Mouse (Mus musculus) midbrain, embryonic 11.5 days (tissue): ENCODE measurements around the gene Cadm4. TPM values are rescaled to one million over a fixed set of nuclear protein-coding genes. Genes with fewer than 3 reads are reported as not detected.

ENCODE experiments used
- ATAC-seq: fragments of 200-750 bp; cut with Nextera tagmentation; 2 replicates; pipeline ENCODE4 v1.8.0; 2017; ENCODE audit warnings: moderate TSS enrichment, moderate library complexity; ENCODE audit not compliant: low FRiP score
- DNase-seq: peaks from one replicate; pipeline ENCODE4 v3.0.0; 2015; ENCODE audit warnings: low spot score; ENCODE audit errors: missing footprints
- H3K27ac ChIP-seq: fragments of 300-500 bp; sonication (generic); 2 replicates; pipeline ENCODE4 v1.5.1; 2014; ENCODE audit warnings: low read depth, low read length
- H3K27me3 ChIP-seq: fragments of 300-500 bp; sonication (generic); 2 replicates; pipeline ENCODE4 v1.6.1; 2014; ENCODE audit warnings: mild to moderate bottlenecking, low read length, moderate library complexity, mixed read lengths; ENCODE audit not compliant: control insufficient read depth, insufficient read depth
- H3K36me3 ChIP-seq: fragments of 300-500 bp; sonication (generic); 2 replicates; pipeline ENCODE4 v1.6.1; 2014; ENCODE audit warnings: mild to moderate bottlenecking, low read length, moderate library complexity, mixed read lengths; ENCODE audit not compliant: control insufficient read depth, insufficient read depth
- H3K4me1 ChIP-seq: fragments of 300-500 bp; sonication (generic); 2 replicates; pipeline ENCODE4 v1.6.1; 2014; ENCODE audit warnings: low read length; ENCODE audit not compliant: control insufficient read depth, insufficient read depth
- H3K4me2 ChIP-seq: fragments of 300-500 bp; sonication (generic); 2 replicates; pipeline ENCODE4 v1.6.1; 2014; ENCODE audit warnings: mild to moderate bottlenecking, moderate library complexity
- H3K4me3 ChIP-seq: fragments of 300-500 bp; sonication (generic); 2 replicates; pipeline ENCODE4 v1.5.1; 2014; ENCODE audit warnings: low read depth, low read length
- H3K9ac ChIP-seq: fragments of 300-500 bp; sonication (generic); 2 replicates; pipeline ENCODE4 v1.6.1; 2014; ENCODE audit warnings: low read length
- H3K9me3 ChIP-seq: fragments of 300-500 bp; sonication (generic); 2 replicates; pipeline ENCODE4 v1.6.1; 2016; ENCODE audit warnings: low read length; ENCODE audit not compliant: control insufficient read depth
- WGBS: fragments of 180-500 bp; shearing (Covaris S2); extraction: QIAGEN DNeasy Blood & Tissue Kit; methylation state at CpG from one replicate; pipeline ENCODE4 v1.1.7; 2014; 5-methylcytosine and 5-hydroxymethylcytosine counted together
- polyA plus RNA-seq: library from polyadenylated mRNA; unstranded; fragments of >200 nt; fragmentation: Nextera tagmentation; extraction: Ambion mirVana; gene quantifications from 2 replicates; pipeline ENCODE4 v1.2.1, GENCODE M21; 2014

The Cadm4 gene
- polyA plus RNA-seq, 1 experiment from 2014 or later = 6.6 TPM

DNA sequence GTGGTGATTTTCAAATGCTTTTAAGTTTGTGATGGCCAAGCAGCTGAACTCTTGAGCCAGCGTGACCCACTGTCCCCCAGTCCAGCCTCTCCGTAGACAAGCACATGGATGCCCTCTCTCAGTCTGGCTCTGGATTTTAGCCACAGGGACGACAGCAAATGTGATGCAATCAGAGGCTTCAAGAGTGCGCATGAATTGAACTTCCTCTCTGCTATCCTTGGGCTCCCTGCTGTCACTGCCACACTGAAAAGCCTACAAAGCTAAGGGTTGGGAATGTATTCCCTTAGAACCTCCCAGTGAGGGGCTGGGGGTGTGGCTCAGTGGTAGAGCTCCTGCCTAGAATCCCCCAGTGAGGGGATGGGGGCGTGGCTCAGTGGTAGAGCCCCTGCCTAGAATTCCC is 56.9 kb downstream of the Cadm4 start:
- Histone ChIP-seq H3K27ac (no peak overlapping the region), H3K9me3 (no peaks in the 10 kb centered on the region; the same call in 1 of the 2 replicates), H3K4me3 (no peak overlapping the region), H3K4me1 (peaks cover 3% of the 10 kb centered on the region), H3K9ac (no peak overlapping the region), H3K27me3 (peaks cover 5% of the 10 kb centered on the region), H3K4me2 (no peak overlapping the region), H3K36me3 (peaks cover 2% of the 10 kb centered on the region; the same call in 1 of the 2 replicates)
- DNase-seq (no peak), ATAC-seq (no peak)
- 73% methylated on average over 5 of the region's 5 CpGs for WGBS

DNA sequence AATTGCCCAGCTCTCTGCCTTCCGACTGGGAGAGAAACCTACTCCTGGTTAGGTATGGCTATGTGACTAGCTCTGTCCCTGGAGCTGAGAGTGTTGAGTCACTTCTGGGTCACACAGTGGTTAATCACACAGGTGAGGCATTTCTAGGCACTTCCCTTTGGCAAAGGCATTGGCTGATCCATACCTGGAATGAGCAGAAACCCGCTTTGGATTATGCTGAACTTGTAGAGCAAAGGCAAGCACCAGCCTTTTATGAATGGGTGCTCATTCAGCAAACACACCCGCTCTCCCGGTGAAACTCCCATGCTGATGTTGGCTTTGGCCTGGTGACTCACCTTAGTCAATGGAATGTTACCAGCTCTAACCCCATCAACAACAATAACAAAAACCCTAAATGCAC is 57.9 kb downstream of the Cadm4 start:
- H3K9me3 ChIP-seq = no peaks in the 10 kb centered on the region; the same call in 1 of the 2 replicates
- WGBS = 95% methylated on average over 4 of the region's 4 CpGs
- H3K9ac ChIP-seq = no peak overlapping the region
- no peak overlapping the region for H3K27ac ChIP-seq
- no peak overlapping the region for H3K4me3 ChIP-seq
- no peak overlapping the region for H3K4me2 ChIP-seq
- ATAC-seq (no peak), DNase-seq (no peak)
- H3K27me3 ChIP-seq = no peaks in the 10 kb centered on the region
- peaks cover 2% of the 10 kb centered on the region; the same call in 1 of the 2 replicates for H3K36me3 ChIP-seq
- no peaks in the 10 kb centered on the region for H3K4me1 ChIP-seq

DNA sequence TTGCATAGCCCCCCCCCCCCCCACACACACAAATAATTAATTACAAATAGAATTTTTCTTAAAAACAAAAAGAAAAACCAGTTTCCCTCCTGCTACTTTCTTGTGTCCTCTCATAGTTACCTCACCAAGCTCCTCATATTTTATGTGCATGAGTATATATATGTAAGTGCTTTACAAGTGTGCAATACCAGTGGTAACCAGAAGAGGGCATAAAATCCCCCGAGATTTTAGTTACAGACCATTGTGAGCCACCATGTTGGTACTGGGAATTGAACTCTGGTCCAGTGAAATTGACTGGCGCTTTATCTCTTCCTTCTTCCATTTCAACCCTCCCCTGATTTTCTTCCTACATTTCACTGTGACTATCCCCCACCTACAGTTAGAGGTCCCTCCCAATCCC is 62.7 kb downstream of the Cadm4 start:
- DNase-seq = no peak
- no peak for ATAC-seq
- WGBS = 83% methylated on average over 2 of the region's 2 CpGs

DNA sequence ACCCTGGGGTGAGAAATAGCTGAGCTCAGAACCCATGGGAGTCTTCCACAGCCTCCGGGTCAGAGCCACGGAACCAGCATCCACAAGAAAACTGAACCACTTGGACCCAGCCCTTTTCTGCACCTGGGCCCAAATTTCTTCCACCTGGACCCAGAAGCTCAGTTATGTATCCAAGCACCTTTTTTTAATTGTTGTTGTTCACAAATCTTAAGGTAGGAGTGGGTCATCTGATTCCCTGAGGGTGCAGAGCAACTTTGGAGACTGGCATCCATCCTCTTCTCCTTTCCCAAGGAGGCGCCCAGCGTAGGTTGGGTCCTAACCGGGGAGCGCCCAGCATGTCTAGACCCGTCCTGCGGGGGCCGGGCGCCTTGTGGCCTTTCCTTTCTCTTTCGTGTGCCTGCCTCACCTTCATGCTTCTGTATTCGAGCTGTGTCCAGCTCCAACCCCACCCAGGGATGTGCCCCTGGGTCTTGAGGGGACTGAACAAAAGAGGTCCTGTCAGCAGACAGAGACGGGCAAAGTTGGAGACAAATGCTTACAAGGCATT is 64.3 kb downstream of the Cadm4 start, which contains the start of the genes Pinlyp and Xrcc1:
Pinlyp (minus strand) TSS at position 51 of the 547 bp plus-strand sequence.
Xrcc1 (plus strand) TSS at position 222 of the 547 bp plus-strand sequence.
- DNase-seq (no peak), ATAC-seq (peak; percentile 11; the same call in 1 of the 2 replicates)
- WGBS = 44% methylated on average over 13 of the region's 13 CpGs
- H3K9ac ChIP-seq = peak within 1 kb of the TSS; percentile 81
- H3K4me3 ChIP-seq = peak within 1 kb of the TSS; percentile 85
- H3K4me1 ChIP-seq = peaks cover 12% of the 10 kb centered on the region
- H3K9me3 ChIP-seq = no peaks in the 10 kb centered on the region
- peak within 1 kb of the TSS; percentile 37; the same call in 1 of the 2 replicates for H3K27ac ChIP-seq
- no peaks in the 10 kb centered on the region for H3K27me3 ChIP-seq
- peak within 1 kb of the TSS; percentile 71 for H3K4me2 ChIP-seq
- H3K36me3 ChIP-seq = no peaks in the 10 kb centered on the region

More for the DNA sequence above, 62.7 kb downstream of the Cadm4 start:
- no peak overlapping the region for H3K4me3 ChIP-seq
- no peaks in the 10 kb centered on the region for H3K36me3 ChIP-seq
- no peak overlapping the region for H3K9ac ChIP-seq
- H3K27me3 ChIP-seq = no peaks in the 10 kb centered on the region
- H3K9me3 ChIP-seq = no peaks in the 10 kb centered on the region
- H3K4me1 ChIP-seq = peaks cover 12% of the 10 kb centered on the region
- H3K4me2 ChIP-seq = no peak overlapping the region
- no peak overlapping the region for H3K27ac ChIP-seq

DNA sequence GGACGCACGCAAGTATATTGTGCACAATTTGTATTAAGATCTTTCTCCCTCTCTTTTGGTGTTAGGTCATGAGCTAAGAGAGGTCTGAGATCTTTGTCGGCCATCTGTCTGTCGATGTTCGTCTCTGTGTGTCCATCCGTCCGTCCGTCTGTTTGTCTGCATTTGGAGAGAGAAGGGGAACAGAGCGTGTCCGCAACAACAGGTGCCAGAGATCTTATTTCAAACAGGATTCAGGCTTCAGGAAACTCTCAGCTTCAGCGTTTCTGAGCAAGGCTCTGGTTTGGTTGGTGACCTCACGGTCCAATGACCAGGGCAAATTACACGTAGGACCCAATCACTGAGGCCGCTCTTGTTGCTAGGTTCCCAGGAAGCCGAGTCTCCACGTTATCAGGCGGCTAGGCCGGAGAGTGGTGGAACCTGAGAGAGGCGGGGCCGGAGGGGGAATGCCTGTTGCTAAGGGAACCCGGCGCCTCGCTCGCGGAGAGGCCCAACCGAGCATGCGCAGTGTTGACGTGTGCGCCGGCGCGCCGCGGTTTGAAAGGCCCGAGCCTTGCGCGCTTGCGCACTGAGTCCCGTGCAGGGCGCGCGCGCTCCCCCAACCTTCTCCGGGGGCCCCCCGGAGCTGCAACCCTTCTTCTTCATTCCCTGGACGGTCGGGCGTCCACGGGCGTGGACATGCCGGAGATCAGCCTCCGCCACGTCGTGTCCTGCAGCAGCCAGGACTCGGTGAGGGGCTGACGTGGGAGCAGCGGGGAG is 65.0 kb downstream of the Cadm4 start:
- Histone ChIP-seq H3K4me1 (peaks cover 12% of the 10 kb centered on the region), H3K27me3 (no peaks in the 10 kb centered on the region), H3K9ac (peak overlapping the region; percentile 81), H3K4me3 (peak overlapping the region; percentile 85), H3K4me2 (peak overlapping the region; percentile 71), H3K36me3 (no peaks in the 10 kb centered on the region), H3K27ac (peak overlapping the region; percentile 37; the same call in 1 of the 2 replicates), H3K9me3 (no peaks in the 10 kb centered on the region)
- ATAC-seq = peak; percentile 99
- under 1% methylated on average over 57 of the region's 57 CpGs for WGBS
- peak; percentile 100 for DNase-seq

DNA sequence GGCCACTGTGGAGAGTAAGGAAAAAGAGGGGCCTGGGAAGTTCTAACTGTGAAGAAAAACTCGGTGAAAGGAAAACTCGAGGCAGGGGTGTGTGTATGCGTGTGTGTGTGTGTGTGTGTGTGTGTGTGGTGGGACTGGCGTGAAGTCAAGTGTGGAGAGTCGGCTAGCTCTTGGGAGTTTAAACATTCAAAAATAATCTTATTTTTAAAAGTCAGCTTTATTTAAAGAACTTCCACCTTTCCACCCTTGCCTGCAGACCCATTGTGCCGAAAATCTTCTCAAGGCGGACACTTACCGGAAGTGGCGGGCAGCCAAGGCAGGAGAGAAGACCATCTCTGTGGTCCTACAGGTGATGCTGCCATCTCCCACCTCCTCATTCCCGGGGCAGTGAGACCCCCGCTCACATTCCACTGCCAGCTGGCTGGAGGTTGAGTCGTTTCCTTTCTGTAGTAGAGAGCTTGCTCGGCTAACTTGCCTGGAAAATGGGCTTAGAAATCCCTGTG is 65.8 kb downstream of the Cadm4 start:
- 36% methylated on average over 13 of the region's 13 CpGs for WGBS
- H3K4me3 ChIP-seq = peak overlapping the region; percentile 85
- H3K27me3 ChIP-seq = no peaks in the 10 kb centered on the region
- no peaks in the 10 kb centered on the region for H3K9me3 ChIP-seq
- peak overlapping the region; percentile 81 for H3K9ac ChIP-seq
- H3K27ac ChIP-seq = no peak overlapping the region
- H3K4me2 ChIP-seq = peak overlapping the region; percentile 71
- peaks cover 12% of the 10 kb centered on the region for H3K4me1 ChIP-seq
- DNase-seq (no peak), ATAC-seq (no peak)
- H3K36me3 ChIP-seq = no peaks in the 10 kb centered on the region

DNA sequence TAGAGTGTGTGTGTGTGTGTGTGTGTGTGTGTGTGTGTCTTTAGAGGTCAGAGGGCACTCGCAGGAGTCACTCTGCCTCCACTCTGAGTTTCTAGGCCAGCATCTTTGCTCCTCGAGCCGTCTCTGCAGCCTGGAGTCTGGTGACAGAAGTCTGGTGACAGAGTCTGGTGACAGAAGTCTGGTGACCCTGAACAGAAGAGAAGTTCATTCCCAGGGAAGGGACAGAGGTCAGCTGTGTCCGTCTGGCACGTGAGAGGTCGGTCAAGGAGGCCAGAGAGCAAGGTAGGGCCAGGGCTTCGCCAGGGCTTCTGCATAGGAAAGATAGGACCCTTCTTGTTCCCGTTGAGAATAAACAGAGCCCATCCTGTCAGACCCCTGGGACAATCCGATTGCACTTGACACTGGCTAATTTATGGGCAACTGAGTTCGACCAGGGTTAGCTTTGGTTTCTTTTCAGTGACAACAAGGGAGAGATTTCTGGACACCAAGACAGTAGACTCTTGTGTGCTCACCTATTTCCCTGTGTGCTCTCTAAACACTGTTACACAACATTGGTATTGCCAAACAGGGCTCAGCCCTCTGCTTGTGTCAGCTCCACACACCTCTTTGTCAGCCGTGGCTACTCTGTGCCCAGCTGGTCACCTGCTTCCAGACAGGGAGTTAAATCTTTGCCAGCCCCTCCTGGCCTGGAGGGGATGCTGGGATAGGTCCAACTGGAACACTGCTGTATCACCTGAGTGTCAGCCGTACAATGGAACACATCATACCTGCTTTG is 70.3 kb downstream of the Cadm4 start:
- whole genome bisulfite sequencing = 91% methylated on average over 12 of the region's 12 CpGs
- Histone ChIP-seq H3K27ac (no peak overlapping the region), H3K9ac (no peak overlapping the region), H3K27me3 (no peaks in the 10 kb centered on the region), H3K4me3 (no peak overlapping the region), H3K36me3 (peaks cover 11% of the 10 kb centered on the region; the same call in 1 of the 2 replicates), H3K9me3 (no peaks in the 10 kb centered on the region), H3K4me1 (peaks cover 7% of the 10 kb centered on the region), H3K4me2 (no peak overlapping the region)
- ATAC-seq (no peak), DNase-seq (no peak)
